Mouse (Mus musculus): ENCODE results near the gene Plcxd1.
A peak's percentile ranks its signal among the peaks of the same experiment; 100 is the strongest.
"Not testable (repeated sequence)": the region's sequence is repeated elsewhere in the genome, so short reads cannot be mapped to it uniquely, and the experiment has no call there.

Plcxd1 gene

GRCm38 (mm10) chr5:110107581-110108304 is 8.0 kb downstream of the Plcxd1 start, which contains the start of gene Gtpbp6:
TSS of gene Gtpbp6 (minus strand) at chr5:110108197.
- DNase-seq (ENCODE audit: low spot score): peak; percentile 83

- DNase-seq (ENCODE audit: low spot score): peak; percentile 95
Observed at GRCm38 (mm10) chr5:110108305-110108628, 8.5 kb downstream of the Plcxd1 start.

- peak; percentile 77 for DNase-seq (ENCODE audit: low spot score)
Observed at GRCm38 (mm10) chr5:110109991-110110441, 10.2 kb downstream of the Plcxd1 start, which contains the start of gene Zfp605. TSS of gene Zfp605 (plus strand) at chr5:110110092.

- not testable (repeated sequence) for DNase-seq (ENCODE audit: low spot score)
Observed at GRCm38 (mm10) chr5:110122380-110122779, 22.6 kb downstream of the Plcxd1 start.

- peak; percentile 99 for DNase-seq (ENCODE audit: low spot score)
Observed at GRCm38 (mm10) chr5:110135293-110136086, 35.7 kb downstream of the Plcxd1 start, which contains the start of gene Chfr. TSS of gene Chfr (plus strand) at chr5:110135842.

GRCm38 (mm10) chr5:110136087-110136464 is 36.3 kb downstream of the Plcxd1 start:
- DNase-seq (ENCODE audit: low spot score): no peak

- no peak for DNase-seq (ENCODE audit: low spot score)
Observed at GRCm38 (mm10) chr5:110137816-110138215, 38.0 kb downstream of the Plcxd1 start.

- no peak for DNase-seq (ENCODE audit: low spot score)
Observed at GRCm38 (mm10) chr5:110139325-110139724, 39.6 kb downstream of the Plcxd1 start.

GRCm38 (mm10) chr5:110140424-110140823 is 40.7 kb downstream of the Plcxd1 start:
- no peak for DNase-seq (ENCODE audit: low spot score)

- DNase-seq (ENCODE audit: low spot score): no peak
Observed at GRCm38 (mm10) chr5:110142309-110142708, 42.5 kb downstream of the Plcxd1 start.

- DNase-seq (ENCODE audit: low spot score): peak; percentile 8
Observed at GRCm38 (mm10) chr5:110143007-110143406, 43.2 kb downstream of the Plcxd1 start.

Data from T-cell, adult 2 months (primary cell).